Mouse (Mus musculus): ENCODE results near the gene Dexi. TPM values are rescaled to one million over a fixed set of nuclear protein-coding genes. Genes with fewer than 3 reads are reported as not detected.

Gene Dexi
- polyA plus RNA-seq, 1 experiment, result 40.0 TPM

GRCm38 (mm10) chr16:10553858-10554257 lies 11.0 kb upstream of the Dexi start:
- WGBS, result 86% methylated on average over 2 of the region's 2 CpGs
- H3K27ac ChIP-seq (ENCODE audit: insufficient read depth, low read depth, low read length), result no peak overlapping the region
- H3K27me3 ChIP-seq (replicated peaks; ENCODE audit: control insufficient read depth, insufficient read depth, low read length), result no peaks in the 10 kb centered on the region
- H3K4me3 ChIP-seq (ENCODE audit: insufficient read depth, low read depth, low read length), result no peak overlapping the region
- H3K36me3 ChIP-seq (ENCODE audit: control insufficient read depth, insufficient read depth, low read length), result no peaks in the 10 kb centered on the region
- no peak for TF ChIP-seq CTCF (conservative IDR thresholded peaks at IDR 0.05; ENCODE audit: insufficient read depth, insufficient read length, low read depth, low read length)
- TF ChIP-seq POLR2A (IDR thresholded peaks at IDR 0.05; ENCODE audit: low read depth, low read length), result no peak
- H3K4me1 ChIP-seq (ENCODE audit: control insufficient read depth, insufficient read depth, low read length), result peaks cover 10% of the 10 kb centered on the region; the same call in 1 of the 2 replicates
- no peak for DNase-seq

GRCm38 (mm10) chr16:10551592-10551991 lies 8.7 kb upstream of the Dexi start:
- Histone ChIP-seq H3K27me3 (replicated peaks; ENCODE audit: control insufficient read depth, insufficient read depth, low read length) (no peaks in the 10 kb centered on the region), H3K27ac (ENCODE audit: insufficient read depth, low read depth, low read length) (no peak overlapping the region), H3K4me3 (ENCODE audit: insufficient read depth, low read depth, low read length) (no peak overlapping the region), H3K36me3 (ENCODE audit: control insufficient read depth, insufficient read depth, low read length) (no peaks in the 10 kb centered on the region), H3K4me1 (ENCODE audit: control insufficient read depth, insufficient read depth, low read length) (0 out of 2 replicates have a peak, but pooled peaks cover 5% of the 10 kb centered on the region)
- no peak for DNase-seq
- WGBS, result 68% methylated on average over 4 of the region's 4 CpGs
- TF ChIP-seq CTCF (conservative IDR thresholded peaks at IDR 0.05; ENCODE audit: insufficient read depth, insufficient read length, low read depth, low read length) (no peak), POLR2A (IDR thresholded peaks at IDR 0.05; ENCODE audit: low read depth, low read length) (no peak)

- no peak for DNase-seq
- Histone ChIP-seq H3K4me1 (ENCODE audit: control insufficient read depth, insufficient read depth, low read length) (0 out of 2 replicates have a peak, but pooled peaks cover 9% of the 10 kb centered on the region), H3K27ac (ENCODE audit: insufficient read depth, low read depth, low read length) (no peak overlapping the region), H3K36me3 (ENCODE audit: control insufficient read depth, insufficient read depth, low read length) (no peaks in the 10 kb centered on the region), H3K27me3 (replicated peaks; ENCODE audit: control insufficient read depth, insufficient read depth, low read length) (no peaks in the 10 kb centered on the region), H3K4me3 (ENCODE audit: insufficient read depth, low read depth, low read length) (no peak overlapping the region)
- WGBS, result 81% methylated on average over 2 of the region's 2 CpGs
- no peak for TF ChIP-seq POLR2A (IDR thresholded peaks at IDR 0.05; ENCODE audit: low read depth, low read length)
- TF ChIP-seq CTCF (conservative IDR thresholded peaks at IDR 0.05; ENCODE audit: insufficient read depth, insufficient read length, low read depth, low read length), result no peak
Observed at GRCm38 (mm10) chr16:10549600-10549999, 6.7 kb upstream of the Dexi start.

- Histone ChIP-seq H3K36me3 (ENCODE audit: control insufficient read depth, insufficient read depth, low read length) (no peaks in the 10 kb centered on the region), H3K4me1 (ENCODE audit: control insufficient read depth, insufficient read depth, low read length) (0 out of 2 replicates have a peak, but pooled peaks cover 9% of the 10 kb centered on the region), H3K27ac (ENCODE audit: insufficient read depth, low read depth, low read length) (no peak overlapping the region), H3K4me3 (ENCODE audit: insufficient read depth, low read depth, low read length) (no peak overlapping the region), H3K27me3 (replicated peaks; ENCODE audit: control insufficient read depth, insufficient read depth, low read length) (no peaks in the 10 kb centered on the region)
- WGBS, result 62% methylated on average over 3 of the region's 3 CpGs
- DNase-seq, result no peak
- no peak for TF ChIP-seq POLR2A (IDR thresholded peaks at IDR 0.05; ENCODE audit: low read depth, low read length)
- TF ChIP-seq CTCF (conservative IDR thresholded peaks at IDR 0.05; ENCODE audit: insufficient read depth, insufficient read length, low read depth, low read length), result no peak
Observed at GRCm38 (mm10) chr16:10548938-10549337, 6.1 kb upstream of the Dexi start.

GRCm38 (mm10) chr16:10546865-10547264 lies 4.0 kb upstream of the Dexi start:
- H3K4me3 ChIP-seq (ENCODE audit: insufficient read depth, low read depth, low read length), result no peak overlapping the region
- H3K4me1 ChIP-seq (ENCODE audit: control insufficient read depth, insufficient read depth, low read length), result 0 out of 2 replicates have a peak, but pooled peaks cover 4% of the 10 kb centered on the region
- no peaks in the 10 kb centered on the region for H3K27me3 ChIP-seq (replicated peaks; ENCODE audit: control insufficient read depth, insufficient read depth, low read length)
- 41% methylated on average over 3 of the region's 3 CpGs for WGBS
- TF ChIP-seq CTCF (conservative IDR thresholded peaks at IDR 0.05; ENCODE audit: insufficient read depth, insufficient read length, low read depth, low read length) (no peak), POLR2A (IDR thresholded peaks at IDR 0.05; ENCODE audit: low read depth, low read length) (no peak)
- no peak overlapping the region for H3K27ac ChIP-seq (ENCODE audit: insufficient read depth, low read depth, low read length)
- no peak for DNase-seq
- no peaks in the 10 kb centered on the region for H3K36me3 ChIP-seq (ENCODE audit: control insufficient read depth, insufficient read depth, low read length)

- TF ChIP-seq POLR2A (IDR thresholded peaks at IDR 0.05; ENCODE audit: low read depth, low read length), result peak; percentile 29
- no peak for TF ChIP-seq CTCF (conservative IDR thresholded peaks at IDR 0.05; ENCODE audit: insufficient read depth, insufficient read length, low read depth, low read length)
- WGBS, result under 1% methylated on average over 58 of the region's 58 CpGs
- Histone ChIP-seq H3K27me3 (replicated peaks; ENCODE audit: control insufficient read depth, insufficient read depth, low read length) (no peaks in the 10 kb centered on the region), H3K4me1 (ENCODE audit: control insufficient read depth, insufficient read depth, low read length) (peaks cover 12% of the 10 kb centered on the region; the same call in 1 of the 2 replicates), H3K4me3 (ENCODE audit: insufficient read depth, low read depth, low read length) (peak within 1 kb of the TSS; percentile 83), H3K27ac (ENCODE audit: insufficient read depth, low read depth, low read length) (peak within 1 kb of the TSS; percentile 66; the same call in 1 of the 2 replicates), H3K36me3 (ENCODE audit: control insufficient read depth, insufficient read depth, low read length) (no peaks in the 10 kb centered on the region)
- DNase-seq, result peak; percentile 99
Observed at GRCm38 (mm10) chr16:10544995-10545622, 2.3 kb upstream of the Dexi start, which contains the start of gene Clec16a. Clec16a (plus strand) TSS chr16:10545339.

GRCm38 (mm10) chr16:10542266-10542665 lies 588 bp downstream of the Dexi start:
- DNase-seq, result no peak
- no peak for TF ChIP-seq CTCF (conservative IDR thresholded peaks at IDR 0.05; ENCODE audit: insufficient read depth, insufficient read length, low read depth, low read length)
- TF ChIP-seq POLR2A (IDR thresholded peaks at IDR 0.05; ENCODE audit: low read depth, low read length), result no peak
- peaks cover 12% of the 10 kb centered on the region; the same call in 1 of the 2 replicates for H3K4me1 ChIP-seq (ENCODE audit: control insufficient read depth, insufficient read depth, low read length)
- no peaks in the 10 kb centered on the region for H3K27me3 ChIP-seq (replicated peaks; ENCODE audit: control insufficient read depth, insufficient read depth, low read length)
- H3K27ac ChIP-seq (ENCODE audit: insufficient read depth, low read depth, low read length), result no peak overlapping the region
- peak overlapping the region; percentile 80 for H3K4me3 ChIP-seq (ENCODE audit: insufficient read depth, low read depth, low read length)
- no peaks in the 10 kb centered on the region for H3K36me3 ChIP-seq (ENCODE audit: control insufficient read depth, insufficient read depth, low read length)
- 4% methylated on average over 22 of the region's 22 CpGs for WGBS

Measured in kidney, adult 2 months (tissue).